Mouse (Mus musculus): ENCODE results near the gene Ets2. TPM values are rescaled to one million over a fixed set of nuclear protein-coding genes. Genes with fewer than 3 reads are reported as not detected.
A peak's percentile ranks its signal among the peaks of the same experiment; 100 is the strongest.
"Not testable (repeated sequence)": the region's sequence is repeated elsewhere in the genome, so short reads cannot be mapped to it uniquely, and the experiment has no call there.

Ets2 gene
- total RNA-seq, 2 experiments from 2014 or later: 43.1 to 57.4 TPM

DNA sequence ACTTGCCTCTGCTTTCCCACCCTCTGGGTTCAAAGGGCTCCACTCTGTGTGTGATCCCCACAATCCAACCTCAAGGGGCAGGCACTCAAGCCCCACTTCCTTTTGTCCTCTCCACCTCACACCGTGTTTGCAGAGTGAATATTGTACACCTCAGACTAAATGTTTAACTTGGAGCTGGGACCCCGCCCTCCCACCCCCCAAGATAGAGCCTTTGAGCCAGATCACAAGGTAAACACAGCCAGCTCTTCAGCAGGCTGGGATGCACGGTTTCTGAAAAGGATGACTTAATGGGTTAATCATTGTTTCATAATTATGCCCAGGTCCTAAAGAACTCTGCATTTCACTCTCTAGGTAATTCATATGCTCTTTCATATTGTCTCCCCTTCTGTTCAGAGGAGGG, 2.2 kb upstream of the Ets2 start:
- DNase-seq: no peak

DNA sequence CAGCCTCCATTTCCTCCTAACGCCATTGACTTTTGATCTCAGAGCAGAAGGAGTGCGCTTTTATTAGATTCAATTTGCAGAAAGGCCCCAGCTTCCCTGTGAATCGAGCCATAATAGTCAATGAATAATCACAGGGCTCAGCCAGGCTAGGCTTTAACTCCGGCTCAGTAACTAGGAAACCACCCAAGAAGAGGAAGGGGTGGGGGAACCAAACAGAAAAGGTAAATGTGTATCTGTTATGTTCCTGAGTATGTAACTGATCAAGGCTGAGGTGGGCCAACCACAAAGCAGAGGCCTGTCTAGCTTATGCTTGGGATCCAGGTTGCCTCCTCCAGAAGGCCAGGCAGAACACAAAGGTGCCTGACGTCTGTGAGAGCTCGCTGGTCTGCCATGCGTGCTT, 1.7 kb upstream of the Ets2 start:
- DNase-seq: no peak

DNA sequence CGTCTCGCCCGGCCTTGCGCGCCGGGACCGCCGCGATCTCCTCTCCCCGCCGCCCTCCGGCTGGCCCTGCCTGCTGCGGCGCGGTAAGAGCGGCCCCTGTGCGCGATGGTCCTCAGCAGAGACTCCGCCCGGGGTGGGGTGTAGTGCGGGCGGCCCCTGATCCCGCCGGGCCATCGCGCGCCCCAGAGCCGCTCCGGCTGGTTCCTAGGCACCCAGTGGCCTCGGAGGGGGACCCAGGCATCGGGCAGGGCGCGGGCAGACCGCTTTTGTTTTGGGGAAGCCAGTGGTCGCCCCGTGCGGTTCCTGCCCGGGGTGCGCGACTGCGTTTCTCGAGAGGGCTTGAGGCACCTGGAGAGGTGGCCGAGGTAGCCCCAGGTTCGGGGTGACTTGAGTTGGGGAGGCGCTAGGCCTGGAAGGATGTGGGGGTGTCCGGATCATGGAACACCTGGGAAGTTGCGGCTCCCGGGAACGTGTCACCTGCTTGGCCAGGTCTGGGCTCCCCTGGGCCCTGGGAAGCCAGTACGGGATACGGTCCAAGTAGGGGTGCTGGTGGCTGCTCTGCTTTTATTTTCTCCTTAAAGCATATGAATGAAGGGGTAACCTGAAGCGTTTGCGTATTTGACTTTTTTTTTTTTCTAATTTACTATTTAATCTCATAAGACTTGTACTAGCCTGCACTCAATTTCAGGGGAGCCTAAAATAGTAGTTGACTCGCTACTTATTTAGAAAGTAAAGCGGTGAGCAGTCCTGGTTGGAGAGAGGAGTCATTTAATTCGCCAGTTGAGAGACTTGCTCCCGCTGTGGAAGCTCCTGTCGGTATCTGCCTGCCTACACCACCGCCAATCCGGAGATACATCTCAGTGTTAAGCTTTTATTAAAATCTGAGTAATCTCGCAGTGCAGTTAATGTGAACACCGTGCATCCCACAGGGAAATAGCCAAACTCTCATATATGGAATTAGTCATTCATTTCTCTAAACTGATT, 979 bp downstream of the Ets2 start:
- DNase-seq: peak in 1 of 2 experiments; percentile 27

DNA sequence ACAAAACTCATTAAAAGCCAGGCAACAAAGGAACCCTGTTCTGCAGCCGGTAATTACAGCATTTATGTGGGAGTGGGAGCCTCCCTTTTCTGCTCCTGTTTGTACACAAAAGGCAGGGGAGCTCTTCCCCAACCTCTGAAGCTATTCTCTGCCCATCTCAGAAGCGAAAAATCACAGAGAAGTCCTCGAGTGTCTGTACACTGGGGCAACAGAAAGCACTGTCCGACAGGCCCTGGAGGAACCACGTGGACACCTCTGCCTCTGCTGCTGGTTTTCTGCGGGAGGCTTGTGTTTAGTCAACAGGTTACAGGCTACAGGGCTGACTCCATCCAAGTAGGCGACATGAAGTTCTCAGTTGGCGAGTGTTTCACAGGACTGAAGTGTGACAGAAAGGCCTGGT, 2.1 kb downstream of the Ets2 start:
- DNase-seq: peak in 1 of 2 experiments; percentile 29

DNA sequence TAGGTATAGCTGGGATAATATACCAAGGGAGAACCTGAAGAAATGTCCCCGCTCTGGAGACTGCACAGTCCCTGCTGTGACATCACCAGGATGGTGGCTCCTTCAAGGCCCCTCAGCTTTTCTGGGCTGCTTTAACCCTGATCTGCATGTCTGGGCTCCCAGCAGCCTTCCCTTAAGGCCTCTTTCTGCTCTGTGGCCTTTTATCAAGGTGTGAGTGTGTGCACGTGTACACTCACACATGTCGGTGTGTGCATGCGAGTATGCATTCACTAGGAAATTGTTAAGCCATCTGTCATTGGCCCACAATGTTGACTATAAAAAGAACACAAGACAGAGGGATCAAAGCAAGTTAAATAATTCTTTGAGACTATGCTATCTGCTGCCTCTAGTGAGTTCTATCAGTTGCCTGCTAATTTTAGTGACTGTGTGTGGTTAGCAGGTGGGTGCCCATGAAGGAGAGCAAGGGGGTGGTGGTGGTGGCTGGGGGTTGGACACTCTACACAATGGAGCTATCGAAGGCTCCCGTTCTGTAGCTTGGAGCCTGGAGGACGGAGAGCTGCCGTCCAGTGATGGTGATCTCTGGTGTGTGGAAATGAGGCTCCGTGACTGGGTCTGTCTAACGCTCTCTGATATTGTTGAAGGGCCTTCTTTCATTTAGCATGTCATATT, 2.9 kb downstream of the Ets2 start:
- DNase-seq: no peak

DNA sequence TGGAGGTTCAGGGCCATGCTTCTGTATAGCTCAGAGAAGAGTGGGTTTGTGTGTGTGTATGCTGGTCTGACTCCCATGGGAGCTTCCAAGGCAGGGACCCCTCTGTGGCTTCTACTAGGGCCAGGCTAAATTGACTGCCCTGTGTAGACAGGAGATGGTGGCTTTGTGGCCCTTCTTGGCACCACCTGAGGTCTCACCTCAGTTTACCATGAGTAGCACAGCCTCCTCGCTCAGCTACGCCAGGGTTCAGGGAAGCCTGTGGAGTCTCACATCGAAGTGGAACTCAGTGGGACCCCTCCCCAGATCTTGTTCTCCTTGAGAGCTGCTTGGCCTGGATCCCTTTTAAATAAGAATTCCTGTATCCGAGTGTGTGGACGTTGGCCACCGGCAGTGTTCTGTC, 3.9 kb downstream of the Ets2 start:
- no peak for DNase-seq

DNA sequence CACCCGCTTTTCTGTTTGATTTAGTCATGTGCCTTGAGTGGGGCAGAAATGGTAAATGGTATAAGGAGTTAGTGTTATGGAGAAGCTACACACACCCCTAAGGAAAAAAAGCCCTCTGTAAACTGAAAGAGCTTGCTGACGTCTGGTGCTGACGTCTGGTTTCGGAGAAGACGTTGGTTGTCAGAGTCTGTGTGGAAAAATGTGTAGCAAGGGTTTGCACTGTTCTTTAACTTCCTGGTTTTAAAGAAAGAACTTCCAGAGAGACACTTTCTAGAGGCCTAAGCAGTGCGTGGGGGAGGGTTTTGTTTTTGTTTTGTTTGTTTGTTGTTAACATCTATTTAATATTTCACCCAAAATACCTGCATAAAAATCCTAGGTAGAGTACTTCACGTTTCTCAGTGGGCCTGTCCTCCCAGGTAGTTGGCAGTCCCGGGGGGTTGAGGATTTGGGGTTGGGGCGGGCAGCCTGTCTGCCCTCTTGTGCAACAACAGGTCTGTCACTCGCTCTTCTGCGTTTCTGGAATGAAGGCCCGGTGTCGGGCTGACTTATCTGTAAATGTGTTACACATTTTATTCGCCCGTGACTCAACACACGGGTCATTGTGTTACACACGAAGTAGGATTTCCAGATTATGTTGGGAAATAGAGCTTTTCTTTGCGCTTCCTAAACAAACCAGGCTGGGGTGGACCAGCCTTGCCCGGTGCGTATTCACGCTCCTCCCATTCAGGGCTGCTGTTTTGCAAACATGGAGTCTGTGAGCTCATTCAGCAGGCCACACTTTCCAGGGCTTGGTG, 6.5 kb downstream of the Ets2 start:
- DNase-seq: no peak

DNA sequence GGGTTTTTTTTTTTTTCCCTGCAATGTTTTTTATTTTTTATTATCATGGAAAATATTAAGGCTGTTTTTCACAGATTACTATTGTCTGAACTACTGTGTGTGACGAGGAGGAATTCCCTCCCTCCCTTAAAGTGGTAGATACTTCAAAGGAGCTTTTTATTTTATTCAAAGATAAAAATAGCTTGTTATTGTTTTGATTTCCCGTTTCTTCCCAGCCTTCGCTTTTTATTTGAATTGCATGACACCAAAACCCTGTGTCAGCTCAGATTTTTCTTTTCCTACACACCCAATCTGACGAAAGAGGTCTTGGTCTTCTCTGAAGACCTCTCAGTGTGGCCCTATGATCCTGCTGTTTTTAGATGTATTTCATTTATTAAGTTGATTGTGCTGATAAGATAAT, 7.3 kb downstream of the Ets2 start:
- DNase-seq: no peak

DNA sequence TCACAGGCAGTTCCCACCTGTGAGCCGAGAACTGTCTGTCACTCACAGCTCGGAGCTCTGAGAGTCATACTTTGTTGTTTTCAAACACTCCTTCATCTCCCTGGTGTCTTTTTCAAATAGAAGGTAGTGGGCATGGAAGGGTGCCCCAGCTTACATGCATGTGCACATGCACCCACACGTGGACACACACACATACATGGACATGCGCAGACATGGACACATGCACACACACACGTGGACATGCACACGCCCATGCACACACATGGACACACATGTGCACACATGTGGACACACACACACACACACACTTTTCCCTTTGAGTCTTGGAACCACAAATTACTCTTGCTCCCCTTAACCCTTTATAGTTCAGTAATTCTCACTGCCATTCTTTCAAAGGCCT, 8.3 kb downstream of the Ets2 start:
- no peak for DNase-seq

DNA sequence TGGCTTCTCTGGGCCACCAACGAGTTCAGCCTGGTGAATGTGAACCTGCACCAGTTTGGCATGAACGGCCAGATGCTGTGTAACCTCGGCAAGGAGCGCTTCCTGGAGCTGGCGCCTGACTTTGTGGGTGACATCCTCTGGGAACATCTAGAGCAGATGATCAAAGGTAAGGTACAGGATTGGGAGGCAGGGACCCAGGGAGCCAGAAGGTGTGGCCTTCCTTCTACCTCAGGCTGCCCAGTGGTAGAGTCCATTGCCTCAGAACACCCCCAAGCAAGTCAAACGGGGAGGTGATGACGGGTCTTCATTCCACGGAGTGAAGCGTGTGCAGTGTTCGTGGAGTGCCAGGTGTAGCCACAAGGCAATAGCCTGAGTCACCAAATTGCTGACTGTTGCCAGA, 10.2 kb downstream of the Ets2 start:
- no peak for DNase-seq

DNA sequence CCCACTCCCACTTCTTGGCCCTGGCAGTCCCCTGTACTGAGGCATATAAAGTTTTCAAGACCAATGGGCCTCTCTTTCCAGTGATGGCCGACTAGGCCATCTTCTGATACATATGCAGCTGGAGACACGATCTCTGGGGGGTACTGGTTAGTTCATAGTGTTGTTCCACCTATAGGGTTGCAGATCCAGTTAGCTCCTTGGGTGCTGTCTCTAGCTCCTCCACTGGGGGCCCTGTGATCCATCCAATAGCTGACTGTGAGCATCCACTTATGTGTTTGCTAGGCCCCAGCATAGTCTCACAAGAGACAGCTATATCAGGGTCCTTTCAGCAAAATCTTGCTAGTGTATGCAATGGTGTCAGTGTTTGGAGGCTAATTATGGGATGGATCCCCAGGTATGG, 11.2 kb downstream of the Ets2 start:
- not testable (repeated sequence) for DNase-seq

DNA sequence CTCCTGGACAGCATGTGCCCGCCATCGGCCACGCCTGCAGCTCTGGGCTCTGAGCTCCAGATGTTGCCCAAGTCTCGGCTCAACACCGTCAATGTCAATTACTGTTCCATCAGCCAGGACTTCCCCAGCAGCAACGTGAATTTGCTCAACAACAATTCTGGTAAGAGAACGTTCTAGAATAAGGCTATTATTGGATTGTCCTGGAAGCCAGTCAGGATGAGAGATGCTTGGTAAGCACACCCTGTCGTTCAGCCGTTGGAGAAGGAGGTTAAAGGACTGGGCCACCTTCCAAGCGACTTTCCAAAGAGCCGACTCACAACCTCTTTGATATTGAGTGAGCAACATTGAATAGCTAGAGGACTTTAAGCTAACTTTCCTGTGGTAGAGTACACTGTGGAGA, 13.2 kb downstream of the Ets2 start:
- DNase-seq: no peak

DNA sequence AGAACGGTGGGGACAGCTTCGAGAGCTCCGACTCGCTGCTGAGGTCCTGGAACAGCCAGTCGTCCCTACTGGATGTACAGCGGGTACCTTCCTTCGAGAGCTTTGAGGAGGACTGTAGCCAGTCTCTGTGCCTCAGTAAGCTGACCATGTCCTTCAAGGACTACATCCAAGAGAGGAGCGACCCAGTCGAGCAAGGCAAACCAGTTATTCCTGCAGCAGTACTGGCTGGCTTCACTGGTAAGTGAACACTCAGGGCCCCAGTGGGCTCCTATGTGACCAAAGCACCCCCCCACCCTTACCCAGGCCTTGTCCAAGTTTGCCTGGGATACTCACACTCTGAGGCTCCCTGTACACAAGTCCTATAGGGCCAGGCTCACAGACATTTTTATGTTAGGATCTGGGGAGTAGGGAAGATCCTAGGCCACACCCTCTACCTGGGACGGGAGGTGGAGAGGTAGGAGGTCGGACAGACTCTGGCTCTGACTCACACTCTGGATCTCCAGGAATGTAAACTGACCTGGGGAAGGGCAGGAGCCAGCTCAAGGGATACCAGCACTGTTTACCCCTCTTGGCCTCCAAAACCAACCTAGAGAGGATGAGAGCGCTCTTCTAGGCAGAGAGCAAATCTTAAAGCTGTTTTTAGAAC, 14.3 kb downstream of the Ets2 start:
- no peak for DNase-seq

DNA sequence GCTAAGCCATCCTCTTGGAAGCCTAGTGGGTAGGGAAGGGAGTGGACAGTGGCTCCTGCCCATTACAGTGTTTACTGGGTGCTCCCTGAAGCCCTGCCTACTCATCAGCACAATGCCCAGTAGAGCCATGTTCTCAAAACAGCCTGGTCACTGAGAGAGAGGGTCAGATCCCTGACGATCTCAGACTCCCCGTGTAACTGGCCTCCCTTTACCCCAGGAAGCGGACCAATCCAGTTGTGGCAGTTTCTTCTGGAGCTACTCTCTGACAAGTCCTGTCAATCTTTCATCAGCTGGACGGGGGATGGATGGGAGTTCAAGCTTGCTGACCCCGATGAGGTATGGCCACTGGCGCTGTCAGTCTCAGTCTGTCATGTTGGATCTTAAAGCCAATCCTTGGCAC, 15.8 kb downstream of the Ets2 start:
- no peak for DNase-seq

DNA sequence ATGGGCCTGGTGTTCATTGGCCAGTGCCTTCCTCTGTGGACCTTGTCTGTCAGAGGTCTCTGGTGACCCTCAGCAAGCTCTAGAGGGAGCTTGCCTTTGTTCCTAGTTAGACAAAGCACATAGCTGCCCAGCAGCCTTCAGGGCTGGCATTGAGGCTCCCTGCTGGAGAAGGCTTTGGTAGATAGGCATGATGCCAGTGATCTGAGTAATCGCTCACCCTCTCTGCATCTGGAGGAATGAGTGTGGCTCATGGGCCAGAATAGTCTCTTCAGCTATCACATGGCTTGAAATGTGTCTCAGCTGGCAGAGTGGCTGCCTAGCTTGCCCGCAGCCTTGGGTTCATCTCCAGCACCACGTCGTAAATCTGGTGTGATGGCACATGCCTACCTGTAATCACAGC, 16.2 kb downstream of the Ets2 start:
- peak; percentile 74 to 84 for DNase-seq

DNA sequence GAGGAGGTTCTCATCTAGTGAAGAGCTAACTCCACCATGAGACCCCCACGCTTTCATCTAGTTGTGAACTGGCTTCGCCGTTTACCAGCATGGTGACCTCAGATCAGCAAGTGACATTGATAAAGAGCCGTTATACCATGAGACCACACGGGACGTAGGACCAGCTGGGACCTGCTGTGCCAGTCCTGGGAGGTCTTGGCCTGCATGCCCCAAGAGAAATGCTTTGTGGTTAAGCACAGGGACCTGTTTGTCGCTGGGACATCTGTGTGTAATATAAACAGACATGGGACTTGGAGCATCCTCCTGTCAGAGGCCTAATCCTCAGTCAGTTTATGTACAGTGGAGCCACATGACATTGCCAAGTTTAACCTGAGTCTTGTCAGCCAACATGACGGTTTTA, 18.7 kb downstream of the Ets2 start:
- DNase-seq: no peak

DNA sequence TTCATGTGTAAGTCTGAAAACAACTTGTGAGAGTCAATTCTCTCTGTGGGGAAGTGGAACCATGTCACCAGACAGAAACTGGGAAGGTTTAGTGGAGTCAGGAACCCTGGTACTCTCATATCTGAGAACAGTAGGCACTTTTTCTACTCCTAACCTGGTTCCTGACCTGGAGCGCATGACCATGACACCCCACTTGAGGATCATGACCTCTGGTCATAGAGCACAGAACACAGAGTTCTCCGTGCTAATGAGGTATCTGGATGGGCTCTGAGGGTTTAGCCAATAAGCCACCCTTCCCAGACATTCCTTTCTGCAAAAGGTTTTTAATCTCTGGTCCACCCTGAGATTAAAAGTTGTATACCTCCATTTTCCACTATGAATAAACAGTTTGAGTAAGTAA, 22.4 kb downstream of the Ets2 start:
- no peak for DNase-seq

DNA sequence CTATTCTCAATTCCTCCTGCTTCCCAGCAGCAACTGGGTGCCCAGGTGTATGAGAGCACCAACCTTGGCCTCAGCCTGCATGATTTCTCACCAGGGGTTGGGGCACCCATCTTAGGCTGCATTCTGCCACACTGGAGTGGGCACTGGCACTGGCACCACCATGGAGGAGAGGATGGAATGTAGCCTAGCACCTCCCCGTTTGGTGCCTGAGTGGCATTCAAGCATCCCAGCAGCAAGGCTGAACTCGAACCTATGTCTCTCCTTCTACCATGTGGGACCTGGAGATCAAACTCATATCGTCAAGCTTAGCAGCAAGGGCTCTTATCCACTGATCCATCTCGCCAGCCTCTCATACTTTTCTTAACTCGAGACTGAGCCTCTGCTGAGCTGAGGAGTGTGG, 22.9 kb downstream of the Ets2 start:
- no peak for DNase-seq

DNA sequence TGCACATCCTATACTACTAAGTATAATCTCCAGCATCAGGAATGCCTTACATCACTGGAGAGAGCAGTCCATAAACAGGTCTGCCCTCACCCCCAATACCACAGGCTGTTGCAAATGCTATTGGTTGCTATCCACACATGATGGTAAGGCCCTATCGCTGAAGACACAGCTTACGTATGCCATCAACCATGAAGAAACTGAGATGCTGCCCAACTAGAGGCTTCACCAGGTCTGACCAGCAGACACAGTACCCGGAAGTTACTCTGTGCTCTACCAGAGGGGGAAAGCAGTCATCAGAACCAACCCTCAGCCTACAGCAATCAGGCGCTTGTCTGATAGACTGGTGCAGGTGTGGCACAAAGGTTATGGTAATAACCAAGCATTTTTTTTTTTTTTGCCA, 24.9 kb downstream of the Ets2 start:
- no peak for DNase-seq

DNA sequence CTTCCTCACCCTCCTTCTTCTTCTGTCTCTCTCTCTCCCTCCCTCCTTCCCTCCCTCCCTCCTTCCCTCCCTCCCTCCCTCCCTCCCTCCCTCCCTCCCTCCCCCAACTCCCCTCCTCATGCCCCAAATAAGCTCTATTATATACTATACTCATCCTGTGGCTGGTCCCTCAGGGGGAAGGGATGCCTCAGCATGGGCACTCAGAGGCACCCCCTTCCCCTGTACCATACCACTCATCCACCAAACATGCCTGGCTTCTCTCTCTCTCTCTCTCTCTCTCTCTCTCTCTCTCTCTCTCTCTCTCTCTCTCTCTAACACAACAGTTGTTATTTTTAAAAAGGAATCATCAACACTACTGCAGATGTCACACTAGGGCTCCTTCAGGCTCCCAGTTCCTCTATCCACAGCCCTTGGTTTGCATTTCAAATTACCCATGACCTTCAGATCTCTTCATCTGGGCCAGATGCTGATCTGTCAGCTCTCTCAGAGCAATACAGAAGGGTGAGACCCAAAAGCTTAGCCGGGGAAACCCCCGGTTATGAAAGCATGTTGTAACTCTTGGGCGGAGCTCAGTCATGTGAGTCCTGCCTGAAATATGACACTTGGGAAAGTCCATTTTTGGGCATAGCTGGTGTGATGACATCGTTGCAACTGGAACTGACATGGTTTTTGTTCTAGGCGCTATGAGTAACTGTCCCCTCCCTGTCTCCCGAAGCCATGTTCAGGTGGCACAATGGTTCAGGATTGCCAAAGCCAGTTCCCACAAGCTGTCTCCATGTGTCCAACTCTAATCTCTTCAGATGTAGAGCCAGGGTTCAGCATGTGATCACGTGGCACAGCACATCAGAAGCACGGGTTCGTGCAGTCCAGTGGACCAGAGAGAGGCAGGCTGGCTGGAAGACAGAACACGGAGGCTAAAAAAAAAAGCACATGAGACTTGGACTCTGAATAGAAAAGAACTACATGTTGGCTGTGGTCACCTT, 26.9 kb downstream of the Ets2 start:
- DNase-seq: peak; percentile 57 to 59

DNA sequence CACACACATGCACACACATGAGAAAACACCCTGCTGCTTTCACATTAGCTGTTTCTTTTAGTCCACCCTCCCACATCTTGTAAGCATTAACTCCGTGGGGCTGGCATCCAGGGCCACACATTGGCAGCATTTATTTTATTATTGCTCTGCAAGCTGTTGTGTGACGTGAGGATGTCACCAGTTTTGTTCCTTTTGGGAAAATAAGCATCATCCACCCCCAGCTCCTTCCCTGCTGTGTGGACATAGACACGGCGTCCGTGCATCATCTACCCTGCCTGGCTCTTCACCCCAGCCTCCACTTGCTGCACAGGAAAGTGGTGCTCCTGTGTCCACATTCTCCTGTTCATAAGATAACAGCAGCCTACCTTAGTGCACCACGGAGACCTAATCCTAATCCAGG, 27.9 kb downstream of the Ets2 start:
- no peak for DNase-seq
